Comparison of ENCODE assay signal across 33 mouse cellular contexts in the genomic region with DNA sequence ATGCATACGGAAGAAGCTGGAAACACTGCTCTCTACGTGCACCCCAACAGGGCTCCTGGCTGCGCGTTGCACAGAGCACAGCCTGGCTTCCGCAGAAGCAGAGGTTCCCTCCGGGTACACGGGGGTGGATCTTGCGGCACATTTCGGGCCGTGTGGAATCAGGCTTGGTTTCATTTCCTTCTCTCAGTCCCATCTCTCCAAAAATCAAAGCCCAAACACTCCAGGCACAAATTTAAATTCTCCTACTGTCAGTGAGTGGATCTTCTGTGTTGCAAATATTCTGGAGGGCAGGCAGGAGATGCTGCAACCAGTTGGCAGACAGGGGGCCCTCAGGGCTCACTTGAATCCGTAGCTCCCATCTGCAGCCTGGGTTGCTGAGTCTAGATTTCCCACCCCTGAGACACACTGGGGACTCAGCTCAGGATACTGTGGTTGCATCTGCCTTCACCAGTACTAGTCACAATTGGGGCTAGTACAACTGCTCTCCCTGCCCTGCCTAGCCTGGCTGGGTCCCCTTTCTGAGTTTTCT. TPM values are rescaled to one million over a fixed set of nuclear protein-coding genes. Genes with fewer than 3 reads are reported as not detected.
A peak's percentile ranks its signal among the peaks of the same experiment; 100 is the strongest.
DNase-seq lines count a peak whose midpoint lies in the region; ATAC-seq and TF ChIP-seq lines count a peak whose summit lies in the region.
"Had no signal": no experiment of that assay in that cellular context is flagged by ENCODE, and none has a peak within 500 bp of the region (broad histone marks: within the 10 kb centered on the region; RNA-seq: fewer than 3 reads in every experiment).

No protein-coding gene starts in this region.

- H3K9ac ChIP-seq in midbrain, postnatal 0 days (replicated peaks; ENCODE audit: low read length, poor library complexity, severe bottlenecking): no peak overlapping the region
- H3K9ac ChIP-seq in midbrain, embryonic 15.5 days: no peak overlapping the region
- H3K9ac ChIP-seq: embryonic facial prominence, embryonic 13.5 days; forebrain, postnatal 0 days; heart, embryonic 12.5 days; hindbrain, embryonic 14.5 days; kidney, embryonic 15.5 days; liver, embryonic 12.5 days; liver, postnatal 0 days; neural tube, embryonic 12.5 days had no signal

- H3K27me3 ChIP-seq in midbrain, postnatal 0 days (ENCODE audit: insufficient read depth, low read length): no peaks in the 10 kb centered on the region
- H3K27me3 ChIP-seq in midbrain, embryonic 15.5 days (replicated peaks): no peaks in the 10 kb centered on the region
- H3K27me3 ChIP-seq: neural tube, embryonic 12.5 days had no signal

- no peaks in the 10 kb centered on the region for H3K4me1 ChIP-seq in midbrain, postnatal 0 days (ENCODE audit: insufficient read depth, low read length)
- H3K4me1 ChIP-seq in midbrain, embryonic 15.5 days: 0 out of 2 replicates have a peak, but pooled peaks cover 7% of the 10 kb centered on the region
- H3K4me1 ChIP-seq: embryonic facial prominence, embryonic 13.5 days; kidney, embryonic 15.5 days; liver, embryonic 12.5 days had no signal

- intact Hi-C loops in left cerebral cortex, adult 2 months (cut with DNase I): loop anchor here (5.0 kb wide), 1 partner anchor 41 kb away; no protein-coding TSS in a partner anchor

- no peak for DNase-seq in frontal cortex, postnatal 10 days (ENCODE audit: low spot score in 2 of 2)
- DNase-seq in left cerebral cortex, adult 2 months (ENCODE audit: extremely low spot score in 1 of 2, low spot score in 2 of 2): peak in 1 of 2 experiments; percentile 26
- DNase-seq in left cerebral cortex, adult 11 months (ENCODE audit: low spot score): no peak
- no peak for DNase-seq in midbrain, postnatal 0 days (ENCODE audit: low spot score)
- DNase-seq in telencephalon, adult 2 months (ENCODE audit: low read depth, low spot score): peak; percentile 50
- DNase-seq in ovary, adult 18-20 months (ENCODE audit: low spot score): no peak
- DNase-seq: adrenal gland, adult 8-10 months; cerebellum, adult 8-10 months; cerebellum, postnatal 25 days; embryo, embryonic 11 days; forebrain, postnatal 0 days; gastrocnemius, adult 2 months; heart, adult 2 months; heart, postnatal 4 days; kidney, adult 18-20 months; kidney, postnatal 36 days; liver, postnatal 0 days; lung, postnatal 36 days; midbrain, embryonic 14.5 days; right cerebral cortex, postnatal 14 days; thymus, postnatal 14 days had no signal

- no peak overlapping the region for H3K4me3 ChIP-seq in left cerebral cortex, adult 2 months
- H3K4me3 ChIP-seq in midbrain, postnatal 0 days (ENCODE audit: low read depth, low read length): no peak overlapping the region
- no peak overlapping the region for H3K4me3 ChIP-seq in midbrain, embryonic 15.5 days
- H3K4me3 ChIP-seq: embryonic facial prominence, embryonic 13.5 days; gastrocnemius, adult 2 months; heart, adult 2 months; heart, embryonic 12.5 days; kidney, embryonic 15.5 days; liver, embryonic 12.5 days; myocyte; neural tube, embryonic 12.5 days had no signal

- H3K27ac ChIP-seq in left cerebral cortex, adult 2 months: peak overlapping the region; percentile 45
- H3K27ac ChIP-seq in midbrain, postnatal 0 days (ENCODE audit: low read depth, low read length): no peak overlapping the region
- H3K27ac ChIP-seq in midbrain, embryonic 15.5 days: no peak overlapping the region
- H3K27ac ChIP-seq: embryonic facial prominence, embryonic 13.5 days; gastrocnemius, adult 2 months; heart, adult 2 months; hindbrain, embryonic 14.5 days; kidney, embryonic 15.5 days; liver, embryonic 12.5 days; neural tube, embryonic 12.5 days had no signal

- H3K4me2 ChIP-seq in midbrain, postnatal 0 days (ENCODE audit: low read depth, low read length, poor library complexity, severe bottlenecking): no peak overlapping the region
- no peak overlapping the region for H3K4me2 ChIP-seq in midbrain, embryonic 15.5 days
- H3K4me2 ChIP-seq: embryonic facial prominence, embryonic 13.5 days; heart, embryonic 12.5 days; hindbrain, embryonic 14.5 days; kidney, embryonic 15.5 days; liver, embryonic 12.5 days; neural tube, embryonic 12.5 days had no signal

- peak; percentile 30 for TF ChIP-seq CTCF in left cerebral cortex, adult 2 months (IDR thresholded peaks at IDR 0.05)
- TF ChIP-seq CTCF in midbrain, postnatal 0 days (IDR thresholded peaks at IDR 0.05): peak; percentile 11; the same call in 1 of the 2 replicates

- H3K36me3 ChIP-seq in midbrain, postnatal 0 days (ENCODE audit: insufficient read depth, low read length): peaks cover 29% of the 10 kb centered on the region
- H3K36me3 ChIP-seq in midbrain, embryonic 15.5 days (replicated peaks): no peaks in the 10 kb centered on the region
- H3K36me3 ChIP-seq: embryonic facial prominence, embryonic 13.5 days; G1E; heart, embryonic 12.5 days; kidney, embryonic 15.5 days; liver, embryonic 12.5 days had no signal

- no peaks in the 10 kb centered on the region for H3K9me3 ChIP-seq in midbrain, postnatal 0 days (ENCODE audit: low read length)
- H3K9me3 ChIP-seq in midbrain, embryonic 15.5 days: no peaks in the 10 kb centered on the region
- H3K9me3 ChIP-seq: embryonic facial prominence, embryonic 13.5 days; G1E; heart, embryonic 12.5 days; kidney, embryonic 15.5 days; liver, embryonic 12.5 days; neural tube, embryonic 12.5 days had no signal

- peak; percentile 60 for ATAC-seq in frontal cortex, adult (ENCODE audit: low TSS enrichment)
- no peak for ATAC-seq in midbrain, postnatal 0 days (ENCODE audit: low FRiP score)
- no peak for ATAC-seq in midbrain, embryonic 15.5 days (replicated peaks)
- ATAC-seq: forebrain, postnatal 0 days; inflammation-experienced regulatory T-cells, adult 6 months; liver, embryonic 12.5 days; liver, postnatal 0 days had no signal

- WGBS in midbrain, postnatal 0 days: 76% methylated on average over 11 of the region's 11 CpGs
- 84% methylated on average over 11 of the region's 11 CpGs for WGBS in midbrain, embryonic 15.5 days

RNA-seq across cellular contexts. Expression of a gene that starts 11.9 kb away (rescaled TPM):
- 10 to 100 TPM; 34.8 to 36.0 TPM for total RNA-seq in left cerebral cortex, adult 2 months (2021)
- 53.9 and 58.7 TPM in 2 replicates for total RNA-seq in midbrain, postnatal 0 days (2014; rRNA removed)
- polyA plus RNA-seq in midbrain, postnatal 0 days (2015; fragmentation: Nextera tagmentation; extraction: Ambion mirVana): 43.6 and 47.8 TPM in 2 replicates
- 46.3 and 55.9 TPM in 2 replicates for polyA plus RNA-seq in midbrain, embryonic 15.5 days (2015; fragmentation: Nextera tagmentation; extraction: Ambion mirVana)
- total RNA-seq: gastrocnemius, adult 2 months; heart, adult 2 months; megakaryocyte, adult 5-6 weeks had no signal
- polyA plus RNA-seq: G1E; heart, adult 2 months; inflammation-experienced regulatory T-cells, adult 6 months; myocyte had no signal

RNA-seq across cellular contexts. Expression of a gene that starts 45.1 kb away (rescaled TPM):
- 1 to 10 TPM; 2.2 to 2.5 TPM for total RNA-seq in left cerebral cortex, adult 2 months (2021)
- total RNA-seq in midbrain, postnatal 0 days (2014; rRNA removed): 0.44 and 0.52 TPM in 2 replicates
- 0.13 and 0.14 TPM in 2 replicates for polyA plus RNA-seq in midbrain, postnatal 0 days (2015; fragmentation: Nextera tagmentation; extraction: Ambion mirVana)
- polyA plus RNA-seq in midbrain, embryonic 15.5 days (2015; fragmentation: Nextera tagmentation; extraction: Ambion mirVana): 0.11 and 0.22 TPM in 2 replicates
